Mouse (Mus musculus) gastrocnemius, postnatal 10 days (tissue): ENCODE results near the gene Smarcd2. TPM values are rescaled to one million over a fixed set of nuclear protein-coding genes. Genes with fewer than 3 reads are reported as not detected.
"Not testable (repeated sequence)": the region's sequence is repeated elsewhere in the genome, so short reads cannot be mapped to it uniquely, and the experiment has no call there.

Source experiments
- DNase-seq: peaks from one replicate; pipeline ENCODE4 v3.0.0; 2021; ENCODE audit warnings: mixed read lengths
- total RNA-seq, 2 experiments: library from RNA; stranded (reverse); gene quantifications; 2 replicates each; pipeline ENCODE4 v1.2.3; 2021

Smarcd2 gene
- total RNA-seq, 2 experiments from 2014 or later = 23.6 to 27.3 TPM

DNA sequence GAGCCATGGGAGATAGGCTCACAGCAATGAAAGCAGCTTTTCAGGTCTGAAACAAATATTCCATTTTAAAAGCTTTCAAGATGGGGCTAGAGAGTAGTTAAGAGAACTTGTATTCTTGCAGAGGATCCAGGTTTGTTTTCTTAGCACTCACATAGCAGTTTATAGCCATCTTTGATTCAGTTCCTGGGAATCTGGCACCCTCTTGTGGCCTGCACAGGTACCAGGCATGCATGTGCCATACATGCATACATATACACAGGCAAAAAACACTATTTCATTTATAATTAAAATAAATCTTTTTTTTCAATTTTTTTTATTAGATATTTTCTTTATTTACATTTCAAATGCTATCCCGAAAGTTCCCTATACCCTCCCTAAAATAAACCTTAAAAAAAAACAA, 25.9 kb downstream of the Smarcd2 start:
- DNase-seq = no peak

DNA sequence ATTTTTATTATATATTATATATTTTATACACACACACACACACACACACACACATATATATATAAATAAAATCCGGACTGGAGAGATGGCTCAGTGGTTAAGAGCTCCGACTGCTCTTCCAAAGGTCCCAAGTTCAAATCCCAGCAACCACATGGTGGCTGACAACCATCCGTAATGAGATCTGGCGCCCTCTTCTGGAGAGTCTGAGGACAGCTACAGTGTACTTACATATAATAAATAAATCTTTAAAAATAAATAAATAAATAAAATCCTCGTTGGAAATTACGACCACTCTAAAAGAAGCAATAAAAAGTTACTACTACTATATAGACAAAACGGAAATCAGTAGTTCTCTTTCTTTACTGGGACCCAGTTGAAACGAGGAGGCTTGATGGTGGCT, 38.8 kb downstream of the Smarcd2 start:
- not testable (repeated sequence) for DNase-seq

- DNase-seq = no peak
Observed at GRCm38 (mm10) chr11:106220603-106221002, 52.2 kb downstream of the Smarcd2 start.

DNA sequence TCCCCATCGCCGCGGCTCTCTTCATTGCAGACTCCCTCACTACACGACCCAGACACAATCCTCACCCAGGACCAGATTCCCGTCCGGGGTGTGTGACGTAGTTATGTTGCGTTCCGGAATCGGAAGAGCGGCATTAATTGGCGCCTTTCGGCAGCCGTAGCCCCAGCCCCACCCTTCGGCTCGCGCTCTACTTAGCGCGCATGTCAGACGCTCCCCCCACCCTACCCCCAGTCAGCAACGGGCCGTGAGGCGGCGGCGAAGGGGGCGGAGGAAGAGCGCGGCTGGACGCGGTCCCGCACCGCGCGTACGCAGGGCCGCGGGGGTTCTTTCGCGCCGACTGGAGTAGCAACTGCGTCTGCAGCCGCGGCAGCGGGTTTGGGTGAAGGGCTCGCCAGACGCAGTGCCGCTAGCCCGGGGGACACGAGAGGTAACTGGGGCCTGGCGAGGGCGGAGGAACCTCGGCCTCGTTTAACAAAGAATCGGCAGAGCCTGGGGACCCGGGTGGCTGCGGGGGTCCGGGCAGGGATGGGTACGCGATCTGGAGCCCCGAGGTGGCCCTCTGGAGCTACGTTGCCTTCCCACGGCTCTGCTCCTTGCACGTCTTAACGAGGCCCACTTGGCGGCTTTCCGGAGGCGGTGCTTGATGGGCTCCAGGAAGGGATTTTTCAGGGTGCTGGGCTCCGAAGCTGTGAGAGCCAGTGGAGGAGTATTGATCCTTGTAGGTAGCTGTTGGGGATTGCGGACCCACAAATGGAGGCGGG, 55.9 kb downstream of the Smarcd2 start, which contains the start of gene Ddx42:
TSS of gene Ddx42 (plus strand) at position 197 of the 761 bp plus-strand sequence.
- DNase-seq = peak; percentile 88

GRCm38 (mm10) chr11:106215927-106216729, 56.6 kb downstream of the Smarcd2 start, which contains the start of gene Ccdc47:
TSS of gene Ccdc47 (minus strand) at chr11:106216344.
- peak; percentile 88 for DNase-seq

GRCm38 (mm10) chr11:106215450-106215859, 57.3 kb downstream of the Smarcd2 start:
- no peak for DNase-seq

GRCm38 (mm10) chr11:106214856-106215255, 57.9 kb downstream of the Smarcd2 start:
- DNase-seq = no peak

Other genes starting within 250 kb of the Smarcd2 start
- gene Dcaf7, start 236.1 kb downstream of the Smarcd2 start, total RNA-seq = 10 to 100 TPM; 39.2 to 40.9 TPM
- gene Taco1, start 206.9 kb downstream of the Smarcd2 start, total RNA-seq = 10 to 100 TPM; 25.3 to 31.4 TPM
- 10 to 100 TPM; 26.5 to 33.3 TPM for gene Map3k3, start 188.4 kb downstream of the Smarcd2 start, total RNA-seq
- not detected for gene Gm10840, start 112.1 kb downstream of the Smarcd2 start, total RNA-seq
- gene Limd2, start 112.1 kb downstream of the Smarcd2 start, total RNA-seq = 10 to 100 TPM; 13.2 to 18.1 TPM
- 10 to 100 TPM; 21.5 to 22.8 TPM for gene Strada, start 70.8 kb downstream of the Smarcd2 start, total RNA-seq
- 10 to 100 TPM; 73.6 to 75.8 TPM for gene Ccdc47, start 56.6 kb downstream of the Smarcd2 start, total RNA-seq
- gene Ddx42, start 56.0 kb downstream of the Smarcd2 start, total RNA-seq = 10 to 100 TPM; 30.1 to 35.8 TPM
- 10 to 100 TPM; 27.4 to 32.8 TPM for gene Ftsj3, start 16.9 kb downstream of the Smarcd2 start, total RNA-seq
- gene Psmc5, start 16.8 kb downstream of the Smarcd2 start, total RNA-seq = 100 to 1,000 TPM; 134 to 152 TPM
- under 1 TPM; 0.09 to 0.21 TPM for gene Tcam1, start 3.7 kb upstream of the Smarcd2 start, total RNA-seq
- gene Gh, start 28.9 kb upstream of the Smarcd2 start, total RNA-seq = not detected
- gene Cd79b, start 41.8 kb upstream of the Smarcd2 start, total RNA-seq = 1 to 10 TPM in 1 of 2 experiments, under 1 TPM in 1; 0.80 to 2.8 TPM
- gene Scn4a, start 80.3 kb upstream of the Smarcd2 start, total RNA-seq = 100 to 1,000 TPM; 137 to 145 TPM
- 10 to 100 TPM; 11.4 to 11.5 TPM for gene Prr29, start 92.5 kb upstream of the Smarcd2 start, total RNA-seq
- gene Icam2, start 115.1 kb upstream of the Smarcd2 start, total RNA-seq = 10 to 100 TPM; 13.3 to 18.6 TPM
- 1 to 10 TPM; 5.0 to 7.5 TPM for gene Ern1, start 214.9 kb upstream of the Smarcd2 start, total RNA-seq